Mouse (Mus musculus) thymus, adult 2 months (tissue): ENCODE results near the gene Jund. TPM values are rescaled to one million over a fixed set of nuclear protein-coding genes. Genes with fewer than 3 reads are reported as not detected.

ENCODE experiments used
- DNase-seq: peaks from one replicate; pipeline ENCODE4 v3.0.0; 2021
- H3K27ac ChIP-seq: fragments of 200-500 bp; 2 replicates; pipeline ENCODE4 v1.5.1; 2012; ENCODE audit warnings: low read length, control low read depth; ENCODE audit not compliant: control insufficient read depth, insufficient read depth
- H3K27me3 ChIP-seq: fragments of 200-500 bp; 2 replicates; pipeline ENCODE4 v1.6.1; 2012; ENCODE audit warnings: mild to moderate bottlenecking, low read length, moderate library complexity, mixed read lengths; ENCODE audit not compliant: control insufficient read depth, insufficient read depth
- H3K36me3 ChIP-seq: fragments of 200-500 bp; 2 replicates; pipeline ENCODE4 v1.6.1; 2012; ENCODE audit warnings: mild to moderate bottlenecking, low read length, moderate library complexity; ENCODE audit not compliant: control insufficient read depth, insufficient read depth
- H3K4me1 ChIP-seq: fragments of 200-500 bp; replicated peaks from 2 replicates; pipeline ENCODE4 v1.6.1; 2012; ENCODE audit warnings: low read length; ENCODE audit not compliant: control insufficient read depth, insufficient read depth
- H3K4me3 ChIP-seq: fragments of 200-500 bp; 2 replicates; pipeline ENCODE4 v1.5.1; 2012; ENCODE audit warnings: mild to moderate bottlenecking, low read length, control low read depth, moderate library complexity; ENCODE audit not compliant: control insufficient read depth, insufficient read depth
- CTCF ChIP-seq: fragments of 200-500 bp; IDR thresholded peaks from 2 replicates; pipeline ENCODE4 v1.5.1; 2012; ENCODE audit warnings: mild to moderate bottlenecking, control low read depth, low read length, moderate library complexity, borderline replicate concordance; ENCODE audit not compliant: control insufficient read depth, poor library complexity, insufficient read depth; ENCODE audit errors: extremely low read depth
- POLR2A ChIP-seq: fragments of 200-500 bp; IDR thresholded peaks from 2 replicates; pipeline ENCODE4 v1.6.1; 2012; ENCODE audit warnings: mild to moderate bottlenecking, low read length, control low read depth, moderate library complexity; ENCODE audit not compliant: control insufficient read depth, poor library complexity, insufficient read depth; ENCODE audit errors: extremely low read depth
- WGBS: fragments of 180-500 bp; shearing (Covaris S2); methylation state at CpG from one replicate; pipeline ENCODE4 v1.1.7; 2018; 5-methylcytosine and 5-hydroxymethylcytosine counted together
- polyA plus RNA-seq: library from polyadenylated mRNA; depleted of rRNA; stranded (reverse); fragments of >200 nt; gene quantifications from 2 replicates; pipeline ENCODE4 v1.2.3, GENCODE M21; 2012

The Jund gene
- polyA plus RNA-seq, 1 experiment: 540 TPM

GRCm38 (mm10) chr8:70679404-70679803 lies 19.3 kb upstream of the Jund start:
- Histone ChIP-seq H3K27me3 (no peaks in the 10 kb centered on the region), H3K4me3 (no peak overlapping the region), H3K4me1 (peaks cover 24% of the 10 kb centered on the region), H3K27ac (no peak overlapping the region), H3K36me3 (0 out of 2 replicates have a peak, but pooled peaks cover 3% of the 10 kb centered on the region)
- TF ChIP-seq POLR2A (no peak), CTCF (no peak)
- WGBS: 91% methylated on average over 4 of the region's 4 CpGs
- no peak for DNase-seq

GRCm38 (mm10) chr8:70680039-70680438 lies 18.7 kb upstream of the Jund start:
- 65% methylated on average over 3 of the region's 3 CpGs for WGBS
- Histone ChIP-seq H3K36me3 (0 out of 2 replicates have a peak, but pooled peaks cover 3% of the 10 kb centered on the region), H3K4me1 (peaks cover 17% of the 10 kb centered on the region), H3K4me3 (no peak overlapping the region), H3K27ac (no peak overlapping the region), H3K27me3 (no peaks in the 10 kb centered on the region)
- TF ChIP-seq POLR2A (no peak), CTCF (no peak)
- DNase-seq: no peak

- peaks cover 4% of the 10 kb centered on the region; the same call in 1 of the 2 replicates for H3K4me1 ChIP-seq
- DNase-seq: no peak
- TF ChIP-seq CTCF: no peak
- TF ChIP-seq POLR2A: no peak
- H3K27me3 ChIP-seq: no peaks in the 10 kb centered on the region
- H3K4me3 ChIP-seq: no peak overlapping the region
- 0 out of 2 replicates have a peak, but pooled peaks cover 3% of the 10 kb centered on the region for H3K36me3 ChIP-seq
- WGBS: 96% methylated on average over 3 of the region's 3 CpGs
- no peak overlapping the region for H3K27ac ChIP-seq
Observed at GRCm38 (mm10) chr8:70681410-70681809, 17.3 kb upstream of the Jund start.

GRCm38 (mm10) chr8:70682193-70682592 lies 16.6 kb upstream of the Jund start:
- TF ChIP-seq POLR2A (no peak), CTCF (no peak)
- peaks cover 4% of the 10 kb centered on the region; the same call in 1 of the 2 replicates for H3K4me1 ChIP-seq
- 82% methylated on average over 19 of the region's 19 CpGs for WGBS
- no peak for DNase-seq
- 0 out of 2 replicates have a peak, but pooled peaks cover 3% of the 10 kb centered on the region for H3K36me3 ChIP-seq
- H3K27me3 ChIP-seq: no peaks in the 10 kb centered on the region
- H3K4me3 ChIP-seq: no peak overlapping the region
- H3K27ac ChIP-seq: no peak overlapping the region

- 0 out of 2 replicates have a peak, but pooled peaks cover 3% of the 10 kb centered on the region for H3K36me3 ChIP-seq
- 66% methylated on average over 3 of the region's 3 CpGs for WGBS
- TF ChIP-seq CTCF (no peak), POLR2A (no peak)
- peaks cover 4% of the 10 kb centered on the region; the same call in 1 of the 2 replicates for H3K4me1 ChIP-seq
- H3K4me3 ChIP-seq: no peak overlapping the region
- no peak overlapping the region for H3K27ac ChIP-seq
- no peak for DNase-seq
- no peaks in the 10 kb centered on the region for H3K27me3 ChIP-seq
Observed at GRCm38 (mm10) chr8:70682692-70683091, 16.1 kb upstream of the Jund start.

GRCm38 (mm10) chr8:70684291-70684690 lies 14.5 kb upstream of the Jund start:
- Histone ChIP-seq H3K27ac (no peak overlapping the region), H3K4me1 (peaks cover 4% of the 10 kb centered on the region; the same call in 1 of the 2 replicates), H3K27me3 (no peaks in the 10 kb centered on the region), H3K36me3 (no peaks in the 10 kb centered on the region), H3K4me3 (no peak overlapping the region)
- TF ChIP-seq CTCF: no peak
- no peak for TF ChIP-seq POLR2A
- DNase-seq: no peak
- WGBS: 81% methylated on average over 7 of the region's 7 CpGs

GRCm38 (mm10) chr8:70687576-70687975 lies 11.2 kb upstream of the Jund start:
- H3K36me3 ChIP-seq: no peaks in the 10 kb centered on the region
- no peak for TF ChIP-seq POLR2A
- peaks cover 6% of the 10 kb centered on the region; the same call in 1 of the 2 replicates for H3K4me1 ChIP-seq
- no peak for DNase-seq
- no peaks in the 10 kb centered on the region for H3K27me3 ChIP-seq
- 92% methylated on average over 8 of the region's 8 CpGs for WGBS
- no peak overlapping the region for H3K4me3 ChIP-seq
- no peak overlapping the region for H3K27ac ChIP-seq
